8 mouse cellular contexts compared by ENCODE assay signal in the genomic region with DNA sequence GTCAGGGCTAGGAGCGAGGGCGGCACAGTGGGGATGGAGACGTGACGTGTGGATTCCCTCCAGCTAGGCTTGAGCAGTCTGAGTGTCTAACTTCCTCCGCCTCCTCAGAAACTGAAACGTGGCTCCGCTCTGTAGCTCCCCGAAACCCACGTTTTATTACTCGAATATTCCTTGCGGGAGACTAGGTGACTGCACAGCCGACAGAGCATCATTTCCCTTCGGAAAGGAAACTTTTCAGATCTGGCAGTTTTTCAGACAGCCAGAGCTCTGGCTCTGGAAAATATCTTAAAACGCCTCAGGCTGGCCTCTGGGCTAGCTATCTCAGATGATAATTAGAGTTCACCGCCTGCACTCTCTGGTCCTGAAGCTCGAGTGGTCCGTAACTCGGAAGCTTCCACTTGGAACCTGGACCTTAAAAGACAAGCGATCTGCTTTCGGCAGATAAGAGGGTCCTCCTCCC. TPM values are rescaled to one million over a fixed set of nuclear protein-coding genes. Genes with fewer than 3 reads are reported as not detected.
DNase-seq lines count a peak whose midpoint lies in the region; ATAC-seq and TF ChIP-seq lines count a peak whose summit lies in the region.

No protein-coding gene starts in this region.

- TF ChIP-seq POLR2A in small intestine, adult 2 months (IDR thresholded peaks at IDR 0.05; ENCODE audit: low read depth, low read length): no peak

- H3K4me2 ChIP-seq in kidney, embryonic 16.5 days (replicated peaks; ENCODE audit: low read depth, low read length): peak overlapping the region; percentile 89
- H3K4me2 ChIP-seq in forebrain, embryonic 12.5 days: peak overlapping the region; percentile 91
- peak overlapping the region; percentile 91 for H3K4me2 ChIP-seq in intestine, embryonic 15.5 days (replicated peaks)

- H3K27me3 ChIP-seq in kidney, embryonic 16.5 days (ENCODE audit: insufficient read depth, low read length): peaks cover 27% of the 10 kb centered on the region
- H3K27me3 ChIP-seq in forebrain, embryonic 12.5 days: 0 out of 2 replicates have a peak, but pooled peaks cover 3% of the 10 kb centered on the region
- H3K27me3 ChIP-seq in intestine, embryonic 15.5 days (replicated peaks): peaks cover 17% of the 10 kb centered on the region
- peaks cover 17% of the 10 kb centered on the region for H3K27me3 ChIP-seq in small intestine, adult 2 months (ENCODE audit: control insufficient read depth, insufficient read depth, low read length)

- no peak for TF ChIP-seq CTCF in small intestine, adult 2 months (IDR thresholded peaks at IDR 0.05; ENCODE audit: extremely low read depth, insufficient read length, insufficient replicate concordance, low read depth, low read length)

- H3K9ac ChIP-seq in kidney, embryonic 16.5 days (replicated peaks; ENCODE audit: low read length): peak overlapping the region; percentile 45; the same call in 1 of the 2 replicates
- H3K9ac ChIP-seq in forebrain, embryonic 12.5 days: peak overlapping the region; percentile 74
- H3K9ac ChIP-seq in intestine, embryonic 15.5 days: peak overlapping the region; percentile 40

- DNase-seq in kidney, adult 18-20 months: no peak
- DNase-seq in Muller cell, postnatal 12 days (ENCODE audit: inconsistent ontology term): peak; percentile 22
- no peak for DNase-seq in urinary bladder, adult 18-20 months (ENCODE audit: low spot score in 2 of 2)

- under 1% methylated on average over 20 of the region's 20 CpGs for WGBS in kidney, embryonic 16.5 days
- under 1% methylated on average over 20 of the region's 20 CpGs for WGBS in forebrain, embryonic 12.5 days
- WGBS in intestine, embryonic 15.5 days: under 1% methylated on average over 20 of the region's 20 CpGs
- WGBS in small intestine, adult 2 months: 4% methylated on average over 20 of the region's 20 CpGs

- peak overlapping the region; percentile 50 for H3K4me3 ChIP-seq in kidney, embryonic 16.5 days (ENCODE audit: low read length)
- H3K4me3 ChIP-seq in forebrain, embryonic 12.5 days (replicated peaks): peak overlapping the region; percentile 53
- H3K4me3 ChIP-seq in intestine, embryonic 15.5 days (replicated peaks): peak overlapping the region; percentile 44
- peak overlapping the region; percentile 49 for H3K4me3 ChIP-seq in small intestine, adult 2 months (ENCODE audit: low read depth, low read length)

- no peak overlapping the region for H3K27ac ChIP-seq in kidney, embryonic 16.5 days (ENCODE audit: low read length)
- no peak overlapping the region for H3K27ac ChIP-seq in forebrain, embryonic 12.5 days
- H3K27ac ChIP-seq in intestine, embryonic 15.5 days: no peak overlapping the region
- no peak overlapping the region for H3K27ac ChIP-seq in small intestine, adult 2 months (ENCODE audit: insufficient read depth, low read depth, low read length)

- H3K4me1 ChIP-seq in kidney, embryonic 16.5 days (ENCODE audit: insufficient read depth, low read length): peaks cover 10% of the 10 kb centered on the region
- H3K4me1 ChIP-seq in forebrain, embryonic 12.5 days: peaks cover 7% of the 10 kb centered on the region; the same call in 1 of the 2 replicates
- peaks cover 11% of the 10 kb centered on the region; the same call in 1 of the 2 replicates for H3K4me1 ChIP-seq in intestine, embryonic 15.5 days (replicated peaks)
- H3K4me1 ChIP-seq in small intestine, adult 2 months (ENCODE audit: control insufficient read depth, insufficient read depth, insufficient read length, low read length): no peaks in the 10 kb centered on the region

- peaks cover 3% of the 10 kb centered on the region; the same call in 1 of the 2 replicates for H3K9me3 ChIP-seq in kidney, embryonic 16.5 days (ENCODE audit: low read length)
- no peaks in the 10 kb centered on the region for H3K9me3 ChIP-seq in forebrain, embryonic 12.5 days
- H3K9me3 ChIP-seq in intestine, embryonic 15.5 days: no peaks in the 10 kb centered on the region

- no peak for ATAC-seq in kidney, embryonic 16.5 days (ENCODE audit: low FRiP score, low TSS enrichment)
- peak; percentile 69 for ATAC-seq in forebrain, embryonic 12.5 days (ENCODE audit: low FRiP score)
- ATAC-seq in intestine, embryonic 15.5 days: peak; percentile 20; the same call in 1 of the 2 replicates
- peak; percentile 62 for ATAC-seq in megakaryocyte progenitor cell, adult 5-6 weeks (replicated peaks; ENCODE audit: poor library complexity)

- H3K36me3 ChIP-seq in kidney, embryonic 16.5 days (ENCODE audit: insufficient read depth, low read length): no peaks in the 10 kb centered on the region
- no peaks in the 10 kb centered on the region for H3K36me3 ChIP-seq in forebrain, embryonic 12.5 days (replicated peaks)
- H3K36me3 ChIP-seq in intestine, embryonic 15.5 days: no peaks in the 10 kb centered on the region
- no peaks in the 10 kb centered on the region for H3K36me3 ChIP-seq in small intestine, adult 2 months (ENCODE audit: control insufficient read depth, insufficient read depth, low read length)

RNA-seq across cellular contexts. Expression of a gene that starts 0.9 kb away (rescaled TPM):
- 7.1 and 9.2 TPM in 2 replicates for polyA plus RNA-seq in kidney, embryonic 16.5 days (2015; fragmentation: Nextera tagmentation; extraction: Ambion mirVana)
- polyA plus RNA-seq in forebrain, embryonic 12.5 days (2016; fragmentation: Nextera tagmentation; extraction: Ambion mirVana): 98.9 and 105 TPM in 2 replicates
- polyA plus RNA-seq in intestine, embryonic 15.5 days (2015; fragmentation: Nextera tagmentation; extraction: Ambion mirVana): 6.1 and 6.6 TPM in 2 replicates
- total RNA-seq in megakaryocyte progenitor cell, adult 5-6 weeks (2015): 0.27 and 0.29 TPM in 2 replicates
- 1.1 and 1.5 TPM in 2 replicates for total RNA-seq in megakaryocyte progenitor cell, adult 5-6 weeks (2017)
- polyA plus RNA-seq in small intestine, adult 2 months (2012; rRNA removed): 0.13 and 0.22 TPM in 2 replicates

RNA-seq across cellular contexts. Expression of a gene that starts 40.3 kb away (rescaled TPM):
- polyA plus RNA-seq in kidney, embryonic 16.5 days (2015; fragmentation: Nextera tagmentation; extraction: Ambion mirVana): 1.2 and 1.8 TPM in 2 replicates
- polyA plus RNA-seq in forebrain, embryonic 12.5 days (2016; fragmentation: Nextera tagmentation; extraction: Ambion mirVana): 0.88 and 1.0 TPM in 2 replicates
- 2.7 and 5.8 TPM in 2 replicates for polyA plus RNA-seq in intestine, embryonic 15.5 days (2015; fragmentation: Nextera tagmentation; extraction: Ambion mirVana)
- total RNA-seq in megakaryocyte progenitor cell, adult 5-6 weeks (2015): 42.1 and 42.6 TPM in 2 replicates
- total RNA-seq in megakaryocyte progenitor cell, adult 5-6 weeks (2017): 93.6 and 125 TPM in 2 replicates
- polyA plus RNA-seq in small intestine, adult 2 months (2012; rRNA removed): 11.2 and 17.7 TPM in 2 replicates
